Mouse (Mus musculus): ENCODE data around the gene Mcrs1. TPM values are rescaled to one million over a fixed set of nuclear protein-coding genes. Genes with fewer than 3 reads are reported as not detected.

Gene Mcrs1
- total RNA-seq (2021), result 10 to 100 TPM; 93.7 to 99.6 TPM
- long read RNA-seq, experiment 1, transcript Mcrs1-201 (15 exons, 1,916 nt), result major isoform, 203 of 262 reads
- long read RNA-seq, experiment 1, transcript Mcrs1-202 (14 exons, 1,771 nt), result minor isoform, 8 of 262 reads
- long read RNA-seq, experiment 1, transcript Mcrs1-209 (11 exons, 1,521 nt), result minor isoform, 8 of 262 reads
- long read RNA-seq, experiment 1, partial matches to known transcripts, result 6 of 262 reads
- long read RNA-seq, experiment 1, other reads (novel, unspliced or antisense), result 36 of 262 reads
- long read RNA-seq, experiment 2, transcript Mcrs1-201 (15 exons, 1,916 nt), result major isoform, 183 of 221 reads
- long read RNA-seq, experiment 2, transcript Mcrs1-209 (11 exons, 1,521 nt), result minor isoform, 5 of 221 reads
- long read RNA-seq, experiment 2, partial matches to known transcripts, result 5 of 221 reads
- long read RNA-seq, experiment 2, other reads (novel, unspliced or antisense), result 24 of 221 reads

GRCm38 (mm10) chr15:99251626-99252380 is at the start of gene Mcrs1:
Mcrs1 (minus strand) TSS chr15:99251961.
- DNase-seq (ENCODE audit: low spot score in 2 of 2), result peak; percentile 99
- intact Hi-C loops (cut with DNase I), result no loop called here

GRCm38 (mm10) chr15:99296213-99296612 is 44.5 kb upstream of the Mcrs1 start:
- intact Hi-C loops (cut with DNase I), result no loop called here
- DNase-seq (ENCODE audit: low spot score in 2 of 2), result no peak

GRCm38 (mm10) chr15:99295484-99295981 is 43.8 kb upstream of the Mcrs1 start, which contains the start of gene Fam186b:
Fam186b (minus strand) TSS chr15:99295888.
- DNase-seq (ENCODE audit: low spot score in 2 of 2), result peak in 1 of 2 experiments; percentile 39

GRCm38 (mm10) chr15:99294813-99295374 is 43.1 kb upstream of the Mcrs1 start, which contains the start of gene Prpf40b:
Prpf40b (plus strand) TSS chr15:99295087.
- intact Hi-C loops (cut with DNase I), result no loop called here
- peak; percentile 96 to 97 for DNase-seq (ENCODE audit: low spot score in 2 of 2)

More at GRCm38 (mm10) chr15:99295484-99295981, 43.8 kb upstream of the Mcrs1 start, which contains the start of gene Fam186b:
- intact Hi-C loops (cut with DNase I), result no loop called here

GRCm38 (mm10) chr15:99294287-99294686 is 42.5 kb upstream of the Mcrs1 start:
- intact Hi-C loops (cut with DNase I), result no loop called here
- DNase-seq (ENCODE audit: low spot score in 2 of 2), result no peak

- intact Hi-C loops (cut with DNase I), result no loop called here
Measured at GRCm38 (mm10) chr15:99290586-99290985, 38.8 kb upstream of the Mcrs1 start.

GRCm38 (mm10) chr15:99285189-99285535 is 33.4 kb upstream of the Mcrs1 start:
- intact Hi-C loops (cut with DNase I), result no loop called here
- DNase-seq (ENCODE audit: low spot score in 2 of 2), result no peak

More at GRCm38 (mm10) chr15:99290586-99290985, 38.8 kb upstream of the Mcrs1 start:
- DNase-seq (ENCODE audit: low spot score in 2 of 2), result no peak

GRCm38 (mm10) chr15:99284527-99285188 is 32.9 kb upstream of the Mcrs1 start:
- DNase-seq (ENCODE audit: low spot score in 2 of 2), result no peak
- intact Hi-C loops (cut with DNase I), result no loop called here

- intact Hi-C loops (cut with DNase I), result no loop called here
- DNase-seq (ENCODE audit: low spot score in 2 of 2), result no peak
Measured at GRCm38 (mm10) chr15:99283456-99283855, 31.7 kb upstream of the Mcrs1 start.

GRCm38 (mm10) chr15:99278271-99278670 is 26.5 kb upstream of the Mcrs1 start:
- intact Hi-C loops (cut with DNase I), result no loop called here
- no peak for DNase-seq (ENCODE audit: low spot score in 2 of 2)

- intact Hi-C loops (cut with DNase I), result no loop called here
- DNase-seq (ENCODE audit: low spot score in 2 of 2), result no peak
Measured at GRCm38 (mm10) chr15:99276095-99276494, 24.3 kb upstream of the Mcrs1 start.

- intact Hi-C loops (cut with DNase I), result loop anchor here (5.0 kb wide), 1 partner anchor 58 kb away; no protein-coding TSS in a partner anchor
- DNase-seq (ENCODE audit: low spot score in 2 of 2), result peak; percentile 85 to 86
Measured at GRCm38 (mm10) chr15:99265679-99266078, 13.9 kb upstream of the Mcrs1 start.

GRCm38 (mm10) chr15:99264363-99264762 is 12.6 kb upstream of the Mcrs1 start:
- intact Hi-C loops (cut with DNase I), result loop anchor here (5.0 kb wide), 1 partner anchor 42 kb away; the partner anchor contains the start of gene Kcnh3
- no peak for DNase-seq (ENCODE audit: low spot score in 2 of 2)

GRCm38 (mm10) chr15:99262702-99263101 is 10.9 kb upstream of the Mcrs1 start:
- intact Hi-C loops (cut with DNase I), result loop anchor here (5.0 kb wide), 1 partner anchor 40 kb away; the partner anchor contains the start of gene Kcnh3
- DNase-seq (ENCODE audit: low spot score in 2 of 2), result peak in 1 of 2 experiments; percentile 46

GRCm38 (mm10) chr15:99259730-99260252 is 8.0 kb upstream of the Mcrs1 start:
- intact Hi-C loops (cut with DNase I), result loop anchor here (5.0 kb wide), 1 partner anchor 37 kb away; the partner anchor contains the start of gene Kcnh3
- peak in 1 of 2 experiments; percentile 50 for DNase-seq (ENCODE audit: low spot score in 2 of 2)

- intact Hi-C loops (cut with DNase I), result no loop called here
- no peak for DNase-seq (ENCODE audit: low spot score in 2 of 2)
Measured at GRCm38 (mm10) chr15:99259167-99259729, 7.5 kb upstream of the Mcrs1 start.

GRCm38 (mm10) chr15:99255241-99255749 is 3.5 kb upstream of the Mcrs1 start:
- intact Hi-C loops (cut with DNase I), result no loop called here
- no peak for DNase-seq (ENCODE audit: low spot score in 2 of 2)

GRCm38 (mm10) chr15:99254477-99255005 is 2.8 kb upstream of the Mcrs1 start:
- intact Hi-C loops (cut with DNase I), result no loop called here
- no peak for DNase-seq (ENCODE audit: low spot score in 2 of 2)
